Mouse (Mus musculus): ENCODE measurements at regions not wholly inside any gene's neighbourhood (a gene's known extent, or its start where the extent isn't known, plus 50 kb on each side); places are given as distances from the start of the nearest gene placed in this dataset.
"Not testable (repeated sequence)": the region's sequence is repeated elsewhere in the genome, so short reads cannot be mapped to it uniquely, and the experiment has no call there.

GRCm38 (mm10) chr9:86095460-86095859 lies 253.3 kb downstream of the Tpbg start:
- no peak for DNase-seq

GRCm38 (mm10) chr9:86096246-86096645 lies 254.1 kb downstream of the Tpbg start:
- DNase-seq, result no peak

DNA sequence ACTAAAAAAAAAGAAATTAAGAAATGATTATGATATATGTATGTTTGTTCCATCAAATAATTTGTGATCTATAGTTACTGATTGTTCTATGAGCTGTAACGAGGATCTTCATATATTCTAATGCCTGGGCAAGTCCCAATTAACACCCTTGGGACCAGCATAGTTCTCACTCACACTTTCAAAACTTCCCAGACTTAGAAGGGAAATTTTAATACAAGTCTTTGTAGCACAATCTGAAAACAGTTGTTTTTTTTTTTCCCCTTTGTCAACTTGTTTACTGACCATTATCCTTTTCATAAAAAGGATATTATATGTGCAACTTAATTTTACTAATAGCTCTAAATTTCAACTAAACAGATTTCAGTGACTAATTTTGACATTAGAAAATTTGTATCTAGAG lies 257.1 kb downstream of the Tpbg start:
- no peak for DNase-seq

DNA sequence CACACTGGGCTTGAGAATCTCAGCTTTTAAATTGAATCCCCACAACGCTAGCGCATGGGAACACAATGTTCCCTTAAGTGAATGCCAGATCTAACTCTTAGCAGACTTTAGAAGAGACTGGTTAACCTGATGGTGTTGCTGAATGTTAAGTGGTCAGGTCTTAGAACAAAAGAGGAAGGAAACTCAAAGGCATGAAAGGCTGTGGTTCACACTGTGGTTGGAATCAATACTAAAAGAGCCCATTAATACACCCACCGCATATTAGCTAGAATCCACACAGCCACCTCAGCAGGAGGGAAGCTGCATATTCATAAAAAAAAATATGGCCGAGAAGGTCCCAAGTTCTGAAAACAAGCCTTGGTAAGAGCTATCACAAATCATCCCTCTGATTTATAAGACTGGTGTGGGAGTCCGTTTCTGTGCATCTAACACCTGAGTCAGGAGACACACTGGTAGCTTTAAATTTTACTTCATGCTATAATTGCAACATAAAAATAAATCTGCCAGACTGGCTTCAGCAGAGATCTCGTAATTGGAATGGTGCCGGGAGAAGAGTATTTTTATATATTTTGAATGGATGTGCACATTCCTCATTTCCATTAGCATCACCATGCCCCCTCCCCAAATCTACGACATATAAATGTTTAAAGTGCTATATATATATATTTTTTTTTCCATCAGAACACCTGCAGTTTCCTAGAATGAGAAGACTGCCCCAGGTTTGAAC lies 259.3 kb downstream of the Tpbg start:
- no peak for DNase-seq

GRCm38 (mm10) chr9:86103607-86104006 lies 261.4 kb downstream of the Tpbg start:
- no peak for DNase-seq

- DNase-seq, result no peak
Observed at GRCm38 (mm10) chr9:86104664-86105063, 262.5 kb downstream of the Tpbg start.

- no peak for DNase-seq
Observed at GRCm38 (mm10) chr9:86105851-86106250, 263.7 kb downstream of the Tpbg start.

DNA sequence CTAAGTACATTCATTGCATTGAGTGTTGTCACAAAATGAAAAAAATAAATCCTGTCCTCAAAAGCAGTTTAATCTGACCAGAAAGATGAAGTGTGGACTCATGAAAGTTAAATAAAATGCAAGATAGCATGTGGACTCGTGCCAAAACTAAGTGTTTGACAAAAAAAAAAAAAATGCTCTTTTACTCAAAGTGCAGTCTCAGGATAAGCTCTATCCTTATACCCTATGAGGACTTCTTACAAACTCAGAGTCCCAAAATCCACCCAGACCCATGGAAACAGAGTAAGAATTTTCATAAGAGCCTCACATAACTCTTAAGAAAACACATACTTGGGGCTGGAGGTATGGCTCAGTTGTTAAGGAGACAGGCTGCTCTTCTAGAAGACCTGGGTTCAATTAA lies 267.7 kb downstream of the Tpbg start:
- no peak for DNase-seq

DNA sequence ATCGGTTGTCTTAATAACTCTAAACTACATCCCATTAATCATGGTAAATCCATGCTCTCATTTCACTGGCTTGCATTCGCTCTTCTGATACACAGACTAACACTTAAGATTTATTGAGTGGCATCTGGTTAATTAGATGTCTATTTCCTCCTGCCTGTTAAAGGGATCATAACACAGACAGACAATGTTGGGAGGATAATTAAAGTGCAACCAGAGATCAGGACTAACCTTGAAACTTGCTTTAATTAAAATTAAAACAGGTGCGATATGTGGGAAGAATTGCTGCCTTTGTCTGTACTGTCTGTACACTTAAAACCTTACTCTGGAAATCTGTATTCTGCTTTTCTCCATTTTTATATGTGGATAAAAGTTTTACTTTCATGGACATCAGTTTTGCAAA lies 277.2 kb downstream of the Tpbg start:
- DNase-seq, result no peak

DNA sequence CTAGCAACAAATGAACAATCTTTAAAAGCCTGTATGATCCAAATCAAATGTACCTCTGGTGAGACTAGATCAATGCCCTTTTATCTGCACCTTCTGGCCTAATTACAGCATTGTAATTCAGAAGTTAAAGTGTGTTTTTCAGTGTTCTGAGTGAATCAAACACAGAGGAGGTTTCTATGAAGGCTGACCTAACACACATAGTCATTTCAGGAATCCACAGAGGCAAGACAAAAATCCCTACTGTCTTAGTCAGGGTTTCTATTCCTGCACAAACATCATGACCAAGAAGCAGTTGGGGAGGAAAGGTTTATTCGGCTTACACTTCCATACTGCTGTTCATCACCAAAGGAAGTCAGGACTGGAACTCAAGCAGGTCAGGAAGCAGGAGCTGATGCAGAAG lies 293.4 kb downstream of the Tpbg start:
- not testable (repeated sequence) for DNase-seq

GRCm38 (mm10) chr9:86145903-86146302 lies 303.7 kb downstream of the Tpbg start:
- DNase-seq, result no peak

DNA sequence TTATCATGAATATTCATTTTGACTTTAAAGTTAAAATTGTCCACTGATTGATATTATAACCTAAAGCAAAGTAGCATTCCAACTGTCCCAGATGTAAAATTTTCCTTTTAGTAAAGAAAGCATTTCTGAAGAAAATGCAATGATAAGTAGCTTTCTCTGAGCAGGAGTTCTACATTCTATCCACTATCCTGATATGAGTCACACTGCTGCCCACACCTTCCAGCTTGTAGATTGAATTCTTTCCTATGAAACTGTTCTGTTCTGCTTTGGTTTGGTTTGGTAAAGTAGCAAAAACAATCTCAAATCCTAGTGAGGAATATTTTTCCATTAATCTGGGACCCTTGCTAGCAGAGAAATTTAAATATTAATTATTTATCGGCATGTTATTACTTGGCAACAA lies 304.4 kb downstream of the Ube2cbp start:
- no peak for DNase-seq

- DNase-seq, result peak; percentile 24
Observed at GRCm38 (mm10) chr9:86166362-86167067, 298.2 kb downstream of the Ube2cbp start.

- no peak for DNase-seq
Observed at GRCm38 (mm10) chr9:86170756-86171155, 294.0 kb downstream of the Ube2cbp start.

DNA sequence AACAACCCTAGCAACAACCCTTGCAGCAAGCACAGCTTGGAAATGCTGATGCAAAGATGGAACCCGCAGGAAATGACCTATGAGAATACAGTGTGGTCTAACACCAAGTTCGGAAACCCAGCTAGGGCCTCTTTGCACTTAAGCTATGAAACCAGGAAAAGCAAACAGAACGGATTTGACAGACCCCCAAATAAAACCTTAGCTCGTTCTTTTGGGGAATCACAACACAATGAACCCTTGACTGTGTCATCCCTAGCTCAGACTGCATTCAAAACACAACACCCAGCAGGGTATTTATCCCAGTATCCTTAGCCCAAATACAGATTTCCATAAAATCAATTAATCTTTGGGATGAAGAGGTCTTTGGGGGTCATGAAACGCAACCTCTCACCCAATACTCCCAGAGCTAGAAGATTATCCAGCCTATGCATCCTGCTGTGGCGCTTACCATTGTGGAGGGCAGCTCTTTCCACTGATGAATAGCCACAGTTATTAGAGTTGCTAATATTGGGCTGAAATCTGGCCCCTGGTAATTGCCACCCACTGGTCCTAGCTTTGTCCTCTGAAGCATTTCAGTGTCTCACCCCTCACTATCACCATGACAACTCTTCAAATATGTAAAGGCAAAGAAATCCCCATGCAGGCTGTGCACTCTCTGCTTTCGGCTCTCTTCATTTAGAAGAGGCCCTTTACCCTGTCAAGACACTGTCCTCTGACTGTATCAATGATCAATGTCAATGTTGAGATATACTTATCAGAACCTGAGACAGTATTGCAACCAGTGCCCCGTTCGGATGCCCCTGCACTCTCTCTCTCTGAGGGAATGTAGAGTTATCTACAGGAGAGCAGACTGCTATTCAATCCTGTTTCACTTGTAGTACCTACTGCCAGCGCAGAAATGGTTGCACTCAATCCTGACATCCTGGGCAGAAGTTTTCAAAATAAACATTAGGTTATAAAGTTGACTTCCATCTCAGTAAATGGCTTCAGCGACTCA lies 277.7 kb downstream of the Ube2cbp start:
- DNase-seq, result peak; percentile 11

DNA sequence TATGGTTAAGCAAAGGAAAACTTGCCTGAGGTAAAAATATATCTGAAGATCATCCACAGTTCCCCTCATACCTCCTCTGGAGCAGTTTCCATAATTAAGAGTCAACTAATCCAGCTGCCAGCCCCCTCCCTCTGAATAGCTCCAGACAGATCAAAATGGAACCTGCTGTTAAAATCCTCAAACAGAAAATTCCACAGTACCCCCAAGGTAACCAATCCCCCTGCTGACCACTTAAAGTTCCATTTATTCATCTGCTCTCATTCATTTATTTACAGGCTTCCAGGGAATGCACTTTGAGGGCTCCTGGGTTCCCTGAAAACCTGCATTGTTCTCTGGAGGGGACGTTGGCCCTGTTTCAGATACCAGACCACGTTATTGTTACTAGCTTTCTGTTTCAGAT lies 275.9 kb downstream of the Ube2cbp start:
- no peak for DNase-seq

DNA sequence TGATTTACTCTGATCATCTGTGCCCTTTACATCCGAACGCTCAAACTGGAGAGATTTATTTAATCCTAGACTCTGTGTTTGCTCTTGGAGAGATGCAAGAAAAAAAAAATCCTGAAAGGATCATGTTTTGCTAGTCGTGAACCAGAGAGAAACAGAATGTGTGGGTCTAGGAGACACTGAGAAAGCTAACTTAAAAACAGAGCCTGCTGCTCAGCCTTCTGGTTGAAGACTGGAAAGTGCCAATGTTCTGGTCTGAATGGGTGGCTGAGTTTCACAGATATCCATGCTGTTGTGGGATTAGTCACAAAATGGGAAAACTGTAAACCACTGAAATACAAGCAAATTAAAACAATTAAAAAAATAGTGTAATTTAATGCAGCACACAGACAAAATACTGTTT lies 259.7 kb downstream of the Ube2cbp start:
- no peak for DNase-seq

GRCm38 (mm10) chr9:86208334-86208925 lies 256.3 kb downstream of the Ube2cbp start:
- no peak for DNase-seq

DNA sequence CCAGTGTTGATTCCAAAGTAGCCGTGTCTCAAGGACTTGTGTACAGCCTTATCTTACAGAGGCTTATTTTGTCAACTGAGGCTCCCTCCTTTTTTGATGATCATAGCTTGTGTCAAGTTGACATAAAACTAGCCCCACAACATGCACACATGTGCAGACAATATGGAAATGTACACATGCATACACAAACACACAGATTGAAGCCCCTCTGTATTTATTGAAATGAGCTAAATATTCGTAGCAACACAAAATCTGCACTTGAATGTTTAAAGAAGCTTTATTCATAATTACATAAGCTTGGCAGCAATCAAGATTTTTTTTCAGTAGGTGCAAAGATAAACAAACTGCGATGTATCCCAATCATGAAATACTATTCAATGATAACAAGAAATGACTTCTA lies 253.5 kb downstream of the Ube2cbp start:
- no peak for DNase-seq

DNA sequence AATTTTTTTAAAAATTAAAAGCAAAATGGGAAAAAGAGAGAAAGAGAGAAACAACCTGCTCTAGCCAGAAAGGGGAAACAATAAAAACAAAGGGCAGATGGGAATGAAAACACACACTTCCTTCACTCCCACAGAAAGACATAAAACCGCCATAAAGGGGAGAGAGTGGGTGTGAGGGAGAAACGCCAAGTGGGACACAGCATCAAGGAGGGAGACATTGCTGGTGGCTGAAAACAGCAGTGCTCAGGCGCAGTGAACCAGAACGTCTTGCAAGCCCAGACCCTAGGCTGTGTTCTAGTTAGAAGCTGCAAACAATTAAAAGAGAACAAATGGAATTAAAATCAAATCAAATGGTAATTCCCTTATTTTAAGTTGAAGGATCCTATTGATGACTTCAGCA lies 245.1 kb downstream of the Ube2cbp start:
- DNase-seq, result no peak

DNA sequence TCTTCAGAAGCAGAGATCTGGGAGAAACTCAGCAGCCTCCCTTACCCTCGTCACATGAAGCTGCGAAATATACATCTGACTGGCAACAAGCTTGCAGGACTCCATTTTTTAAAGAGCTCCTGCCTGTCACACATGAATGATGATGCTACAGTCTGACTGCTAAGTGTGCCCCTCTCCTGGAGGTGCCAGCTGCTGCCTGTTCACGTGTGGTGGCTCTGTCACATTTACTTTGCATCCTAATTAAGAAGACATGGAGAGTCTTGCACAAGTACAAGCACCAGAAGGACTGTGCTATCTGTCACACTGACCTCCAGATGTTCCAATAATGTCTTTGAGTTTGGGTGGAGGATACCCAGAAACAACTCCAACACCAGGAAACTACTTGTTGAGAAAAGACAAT lies 240.2 kb downstream of the Ube2cbp start:
- DNase-seq, result peak; percentile 70

DNA sequence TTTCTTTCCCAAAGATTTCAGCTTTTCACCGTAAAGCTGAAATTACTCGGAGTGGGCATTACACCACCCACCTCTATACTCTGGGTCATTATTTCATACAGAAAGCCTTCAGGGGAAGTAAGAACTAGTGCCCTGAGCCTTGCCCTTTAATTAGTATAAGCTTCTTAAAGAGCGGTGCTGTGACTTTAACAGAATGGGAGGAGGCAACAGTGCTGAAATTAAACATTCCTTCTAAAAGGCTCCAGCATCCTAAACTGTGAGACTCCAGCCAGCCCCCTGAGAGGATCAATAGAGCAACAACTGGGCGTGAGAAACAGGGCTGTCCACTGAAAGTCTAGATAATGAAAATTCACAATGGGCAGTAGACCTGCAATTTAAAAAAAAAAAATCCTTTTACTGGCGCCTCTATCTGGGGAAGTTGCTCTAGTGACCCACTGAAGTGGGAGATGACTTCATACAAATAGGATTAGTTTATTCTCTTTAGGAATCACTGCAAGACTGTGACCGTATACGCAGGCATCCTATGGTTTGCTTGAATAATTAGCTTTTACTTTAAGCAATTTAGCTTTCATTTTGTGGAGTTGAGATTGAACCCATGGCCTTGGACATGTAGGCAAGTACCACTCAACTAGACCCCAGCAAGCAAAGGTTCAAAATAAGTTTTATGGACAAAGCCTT lies 233.9 kb downstream of the Ube2cbp start:
- DNase-seq, result no peak
